Mouse (Mus musculus) retina, adult 2 months (tissue): ENCODE data around the gene Leo1.
"Not testable (repeated sequence)": the region's sequence is repeated elsewhere in the genome, so short reads cannot be mapped to it uniquely, and the experiment has no call there.

Experiments
- DNase-seq: peaks from one replicate; pipeline ENCODE4 v3.0.0-alpha.2; 2012; ENCODE audit warnings: low read depth, low spot score

The Leo1 gene

DNA sequence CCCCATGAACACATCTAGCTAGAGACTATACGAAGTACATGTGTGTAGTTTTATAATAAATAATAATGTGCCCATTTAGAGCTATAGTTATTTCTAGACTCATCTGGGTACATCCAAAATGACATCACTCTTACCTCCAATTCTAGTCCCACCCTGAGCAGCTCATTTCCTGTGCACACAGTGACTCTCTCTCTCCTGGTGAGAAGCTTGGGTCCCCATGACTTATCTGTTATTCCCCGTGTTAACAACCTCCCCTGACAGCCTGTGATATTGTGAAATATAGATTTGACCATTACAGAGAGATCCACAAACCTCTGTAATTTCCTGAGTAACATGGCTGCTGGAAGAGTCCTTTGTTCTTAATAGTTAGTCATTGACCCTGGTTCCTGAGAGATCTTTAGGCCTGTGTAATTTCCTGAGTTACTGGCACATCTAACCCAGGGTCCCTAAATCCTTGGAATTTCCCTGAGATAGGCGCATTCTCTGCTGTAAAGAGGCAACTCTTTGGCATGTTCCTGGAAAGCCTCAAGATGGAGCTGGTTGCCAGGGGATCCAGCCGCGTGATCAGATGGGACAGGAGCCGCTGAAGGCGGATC lies 15.4 kb upstream of the Leo1 start:
- no peak for DNase-seq

DNA sequence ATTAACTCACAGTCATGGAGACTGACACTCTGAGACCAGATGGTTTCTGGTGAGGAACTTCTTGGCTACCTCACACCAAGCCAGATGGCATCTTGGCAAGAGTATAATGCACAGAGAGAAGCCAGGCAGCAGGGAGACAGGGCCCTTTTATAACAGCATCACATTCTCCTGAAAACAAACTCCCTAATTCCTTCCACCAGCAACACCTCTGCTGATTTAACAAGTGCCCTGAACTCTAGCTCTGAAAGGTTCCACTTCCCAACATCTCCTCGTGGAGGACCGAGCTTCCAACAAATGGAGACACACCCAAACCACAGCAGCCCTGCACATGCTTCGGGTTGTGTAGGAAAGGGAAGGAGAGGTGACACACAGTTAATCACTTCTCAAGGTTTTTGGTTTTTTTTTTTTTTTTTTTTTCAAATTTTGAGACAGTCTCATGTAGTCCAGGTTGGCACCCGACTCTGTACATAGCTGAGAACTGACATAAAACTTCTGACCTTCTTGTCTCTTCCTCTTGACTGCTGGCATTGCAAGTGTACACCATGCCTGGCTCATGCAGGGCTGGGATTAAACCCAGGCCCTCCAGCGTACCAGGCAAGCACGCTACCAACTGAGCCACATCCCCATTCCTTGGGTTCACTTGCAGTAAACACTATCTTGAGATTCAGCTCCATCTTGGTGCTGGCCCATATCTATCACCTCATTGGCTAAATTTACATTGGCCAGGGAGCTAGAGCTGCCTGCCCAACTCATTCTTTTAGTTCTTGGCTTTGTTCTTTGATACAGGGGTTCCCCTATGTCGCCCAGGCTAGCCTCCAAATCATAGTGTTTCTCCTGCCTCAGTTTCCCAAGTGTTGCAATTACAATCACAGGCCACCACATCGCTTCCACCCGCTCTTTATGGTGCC lies 13.7 kb upstream of the Leo1 start:
- DNase-seq = no peak

- DNase-seq = no peak
Observed at GRCm38 (mm10) chr9:75428274-75428600, 13.1 kb upstream of the Leo1 start.

- no peak for DNase-seq
Observed at GRCm38 (mm10) chr9:75429040-75429439, 12.3 kb upstream of the Leo1 start.

DNA sequence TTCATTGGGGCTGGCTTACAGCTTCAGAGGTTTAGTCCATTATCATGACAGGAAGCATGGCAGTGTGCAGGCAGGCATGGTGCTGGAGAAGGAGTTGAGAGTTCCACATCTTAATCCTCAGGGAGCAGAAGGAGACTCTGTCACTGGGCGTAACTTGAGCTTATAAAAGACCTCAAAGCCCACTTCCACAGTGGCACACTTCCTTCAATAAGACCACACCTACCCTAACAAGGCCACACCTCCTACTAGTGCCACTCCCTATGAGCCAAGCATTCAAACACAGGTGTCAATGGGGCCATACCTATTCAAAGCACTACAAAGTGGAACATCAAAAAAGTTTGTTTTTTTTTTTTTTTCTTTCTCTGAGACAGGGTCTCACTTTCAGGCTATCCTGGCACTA lies 11.7 kb upstream of the Leo1 start:
- no peak for DNase-seq

- DNase-seq = no peak
Observed at GRCm38 (mm10) chr9:75430822-75431621, 10.3 kb upstream of the Leo1 start.

DNA sequence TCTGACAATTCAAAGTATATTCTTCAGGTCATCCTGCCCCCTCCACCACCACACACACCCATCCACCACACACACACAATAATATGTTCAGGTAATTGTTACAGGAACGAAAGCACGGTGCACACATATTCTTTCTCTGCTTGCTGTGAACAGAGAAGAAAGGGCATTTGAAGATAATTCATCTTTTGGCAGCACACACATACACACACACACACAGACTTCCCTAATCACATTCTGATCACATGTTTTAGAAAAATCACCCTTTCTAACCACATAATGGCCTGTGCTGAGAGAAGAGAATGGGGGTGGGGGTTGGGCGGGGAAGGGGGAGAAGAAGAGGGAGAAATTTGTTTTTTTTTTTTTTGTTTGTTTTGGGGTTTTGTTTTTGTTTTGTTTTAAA lies 8.6 kb upstream of the Leo1 start:
- no peak for DNase-seq

- DNase-seq = no peak
Observed at GRCm38 (mm10) chr9:75434172-75434793, 7.0 kb upstream of the Leo1 start.

DNA sequence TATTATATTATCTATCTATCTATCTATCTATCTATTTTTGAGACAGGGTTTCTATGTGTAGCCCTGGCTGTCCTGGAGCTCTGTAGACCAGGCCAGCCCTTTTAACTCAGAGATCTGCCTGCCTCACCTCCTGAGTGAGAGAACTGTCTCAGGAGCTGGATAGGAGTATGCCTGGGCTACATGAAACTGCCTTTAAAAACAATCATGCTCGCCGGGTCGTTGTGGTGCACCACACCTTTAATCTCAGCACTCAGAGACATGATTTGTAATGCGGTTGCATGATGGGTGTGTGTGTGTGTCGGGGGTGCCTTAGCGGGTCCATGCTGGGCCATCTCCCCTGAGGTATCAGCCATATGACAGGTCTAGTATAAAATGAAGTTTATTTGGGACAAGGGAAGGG lies 6.5 kb upstream of the Leo1 start:
- no peak for DNase-seq

DNA sequence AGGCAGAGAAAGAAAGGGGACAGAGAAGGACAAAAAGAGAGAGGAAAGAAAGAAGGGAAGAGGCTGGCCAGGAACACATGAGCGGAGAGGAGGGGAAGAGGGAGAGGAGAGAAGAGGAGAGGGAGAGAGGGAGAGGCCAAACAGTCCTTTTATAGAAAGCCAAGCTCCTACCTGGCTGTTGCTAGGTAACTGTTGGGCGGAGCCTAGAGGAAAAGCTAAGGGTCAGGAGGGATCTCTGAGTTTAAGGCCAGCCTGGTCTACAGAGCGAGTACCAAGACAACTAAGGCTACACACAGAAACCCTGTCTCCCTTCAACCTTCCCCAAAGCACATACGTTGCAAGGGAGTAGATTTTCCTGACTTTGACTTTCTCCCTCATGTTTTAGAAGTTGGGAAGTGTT lies 6.0 kb upstream of the Leo1 start:
- no peak for DNase-seq

DNA sequence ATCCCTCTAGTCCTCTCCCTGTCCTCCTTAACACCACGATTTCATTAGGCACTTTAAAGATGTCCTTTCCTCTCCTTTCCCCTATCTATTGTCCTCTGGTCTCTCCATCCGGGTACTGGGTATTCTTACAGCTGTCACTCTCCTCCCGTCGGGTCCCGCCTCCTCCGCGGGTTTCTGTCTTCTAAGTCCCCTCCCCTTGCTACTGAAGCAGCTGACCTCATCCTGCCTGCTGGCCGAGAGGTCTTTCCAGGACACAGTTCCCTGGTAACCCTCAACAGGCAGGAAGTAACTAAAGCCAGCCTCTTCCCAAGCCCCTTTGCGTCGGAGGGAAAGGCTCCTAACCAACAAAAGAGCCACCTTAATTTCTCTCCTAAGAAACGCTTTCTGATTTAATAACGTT lies 5.4 kb upstream of the Leo1 start:
- DNase-seq = peak; percentile 69

- DNase-seq = peak; percentile 51
Observed at GRCm38 (mm10) chr9:75437653-75438385, 3.5 kb upstream of the Leo1 start.

DNA sequence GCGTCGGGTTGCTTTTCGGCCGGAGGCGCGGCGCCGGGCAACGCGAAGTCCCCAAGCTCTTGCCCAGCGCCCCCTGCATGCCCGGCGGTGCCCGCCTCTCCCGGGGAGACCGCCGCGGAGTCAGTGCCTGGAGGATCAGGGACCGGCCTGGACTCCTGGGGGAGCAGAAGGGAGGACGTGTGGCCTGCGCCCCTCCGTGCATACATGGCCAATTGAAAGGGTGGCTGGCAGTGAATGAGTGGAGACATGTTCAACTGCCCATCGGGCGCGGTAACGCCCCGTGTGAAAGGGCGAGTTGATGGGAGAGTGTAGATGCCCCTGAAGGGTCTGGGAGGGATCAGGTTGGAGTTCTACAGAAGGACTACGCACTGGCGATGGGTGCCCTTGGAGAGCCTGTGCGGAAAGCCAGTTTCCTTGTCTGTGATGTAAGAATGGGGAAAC lies 387 bp downstream of the Leo1 start:
- DNase-seq = no peak

GRCm38 (mm10) chr9:75444981-75445380 lies 3.7 kb downstream of the Leo1 start:
- no peak for DNase-seq

GRCm38 (mm10) chr9:75446574-75446973 lies 5.2 kb downstream of the Leo1 start:
- DNase-seq = not testable (repeated sequence)

DNA sequence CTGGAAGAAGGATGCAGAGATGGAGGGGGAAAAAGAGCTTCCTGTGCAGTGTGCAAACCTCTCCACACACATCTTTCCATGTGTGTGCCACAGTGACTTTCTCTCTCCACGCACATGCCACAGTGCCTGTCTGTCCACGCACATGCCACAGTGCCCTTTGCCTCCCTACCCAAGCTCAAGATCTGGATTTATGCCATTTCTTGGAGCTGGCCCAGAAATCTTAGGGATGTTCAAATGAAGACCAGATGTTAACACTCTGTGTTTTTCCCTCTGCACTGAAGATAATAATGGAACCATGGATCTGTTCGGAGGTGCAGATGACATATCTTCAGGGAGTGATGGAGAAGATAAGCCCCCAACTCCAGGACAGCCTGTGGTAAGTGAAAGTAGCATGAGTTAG lies 6.7 kb downstream of the Leo1 start:
- DNase-seq = no peak

DNA sequence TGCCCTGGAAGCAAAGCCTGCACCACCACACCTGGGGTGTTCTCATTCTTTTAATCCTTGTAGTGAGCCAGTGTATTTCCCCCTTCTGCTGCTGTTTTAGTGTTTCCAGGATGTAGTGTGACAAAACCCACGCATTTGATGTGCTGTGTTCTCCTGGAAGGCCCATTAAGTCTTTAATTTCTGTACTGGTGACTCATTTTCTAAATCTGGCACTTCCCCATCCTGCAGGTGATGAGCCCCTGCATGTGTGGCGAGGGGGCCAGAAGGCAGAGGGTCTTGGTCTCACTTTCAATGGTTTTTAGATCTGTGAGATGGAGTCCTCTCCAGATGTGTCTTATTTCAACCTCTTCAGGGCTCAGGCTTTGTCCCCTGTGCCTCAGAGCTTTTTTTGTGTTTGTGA lies 12.7 kb downstream of the Leo1 start:
- no peak for DNase-seq

GRCm38 (mm10) chr9:75455684-75456083 lies 14.4 kb downstream of the Leo1 start:
- no peak for DNase-seq

GRCm38 (mm10) chr9:75463050-75463660 lies 21.8 kb downstream of the Leo1 start:
- no peak for DNase-seq

- no peak for DNase-seq
Observed at GRCm38 (mm10) chr9:75465856-75466255, 24.5 kb downstream of the Leo1 start.

DNA sequence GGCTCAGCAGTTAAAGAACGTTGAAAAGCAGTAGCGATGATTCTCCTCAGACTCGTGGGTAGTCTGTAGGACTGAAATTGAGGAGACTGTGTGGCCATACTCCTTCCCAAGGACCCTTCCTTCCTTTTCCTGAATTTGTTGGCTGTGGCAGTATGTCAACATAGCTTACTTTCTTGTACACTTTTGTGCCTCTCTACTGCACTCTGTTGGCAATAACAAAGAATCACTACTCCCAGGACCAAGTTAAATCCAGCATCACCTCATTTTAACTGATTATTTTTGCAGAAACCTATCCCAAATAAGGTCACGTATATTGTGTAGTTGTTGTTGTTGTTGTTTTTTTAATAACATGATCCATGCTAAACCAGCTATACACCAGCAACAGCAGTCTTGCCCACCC lies 25.3 kb downstream of the Leo1 start:
- DNase-seq = no peak
